Mouse (Mus musculus) layer of hippocampus, postnatal 14 days (tissue): ENCODE measurements around the gene Unc5cl. TPM values are rescaled to one million over a fixed set of nuclear protein-coding genes. Genes with fewer than 3 reads are reported as not detected.

Experiments used
- total RNA-seq, 2 experiments: library from RNA; stranded (reverse); gene quantifications; 2 replicates each; pipeline ENCODE4 v1.2.3; 2021

Unc5cl gene
- total RNA-seq, 2 experiments from 2014 or later, result 0.36 to 1.0 TPM

Other genes starting within 250 kb of the Unc5cl start
- gene Trem1, start 222.1 kb upstream of the Unc5cl start, total RNA-seq, result not detected
- not detected for gene Trem3, start 207.1 kb upstream of the Unc5cl start, total RNA-seq
- gene Treml4, start 190.6 kb upstream of the Unc5cl start, total RNA-seq, result not detected
- gene Treml2, start 155.4 kb upstream of the Unc5cl start, total RNA-seq, result under 1 TPM; 0.19 to 0.48 TPM
- gene B430306N03Rik, start 138.8 kb upstream of the Unc5cl start, total RNA-seq, result not detected
- 1 to 10 TPM; 7.6 to 8.1 TPM for gene Trem2, start 108.5 kb upstream of the Unc5cl start, total RNA-seq
- under 1 TPM in 1 of 2 experiments, not detected in 1; 0.44 TPM for gene Treml1, start 95.0 kb upstream of the Unc5cl start, total RNA-seq
- gene Nfya, start 45.0 kb upstream of the Unc5cl start, total RNA-seq, result 10 to 100 TPM; 30.3 to 42.0 TPM
- 10 to 100 TPM; 10.7 to 11.2 TPM for gene Oard1, start 44.9 kb upstream of the Unc5cl start, total RNA-seq
- under 1 TPM; 0.30 to 0.45 TPM for gene Apobec2, start 22.0 kb upstream of the Unc5cl start, total RNA-seq
- gene Tspo2, start 3.4 kb upstream of the Unc5cl start, total RNA-seq, result under 1 TPM in 1 of 2 experiments, not detected in 1; 0.79 TPM